Mouse (Mus musculus) ES-Bruce4 (cell line): Measurements from ENCODE around the gene Stab2.

ENCODE experiments used
- CTCF ChIP-seq: IDR thresholded peaks from one replicate; pipeline ENCODE4 v1.8.1; 2011; ENCODE audit warnings: low read depth, low read length
- POLR2A ChIP-seq: IDR thresholded peaks from one replicate; pipeline ENCODE4 v1.8.1; 2011; ENCODE audit warnings: low read length; ENCODE audit not compliant: insufficient read depth

DNA sequence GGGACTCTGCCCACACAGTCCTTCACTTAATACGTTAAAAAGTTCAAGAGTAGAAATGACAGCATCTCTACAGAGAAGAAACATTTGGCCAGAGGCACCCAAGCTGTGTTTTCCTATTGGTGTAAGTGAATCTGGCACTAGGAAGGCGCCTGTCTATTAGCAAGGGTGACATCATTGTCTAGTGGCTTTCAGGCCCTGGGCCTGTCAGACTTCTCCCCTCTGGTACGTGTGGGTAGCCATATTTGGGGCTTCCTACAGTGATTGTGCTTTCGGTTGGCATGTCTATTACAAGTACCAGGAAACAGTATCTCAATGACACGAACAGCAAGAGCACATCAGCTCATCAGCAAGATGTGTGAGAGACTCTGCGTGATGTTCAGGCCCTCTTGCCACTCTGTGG is 31.5 kb upstream of the Stab2 start:
- TF ChIP-seq POLR2A (no peak), CTCF (no peak)
